Mouse (Mus musculus) ES-Bruce4 (cell line): ENCODE results near the gene Rapgef1. TPM values are rescaled to one million over a fixed set of nuclear protein-coding genes. Genes with fewer than 3 reads are reported as not detected.
A peak's percentile ranks its signal among the peaks of the same experiment; 100 is the strongest.

Source experiments
- H3K27ac ChIP-seq: 2 replicates; pipeline ENCODE4 v1.5.1; 2012; ENCODE audit warnings: low read length, inconsistent platforms; ENCODE audit not compliant: insufficient read depth
- H3K27me3 ChIP-seq: 2 replicates; pipeline ENCODE4 v1.6.1; 2012; ENCODE audit warnings: mild to moderate bottlenecking, low read length, inconsistent platforms; ENCODE audit not compliant: control insufficient read depth, poor library complexity, insufficient read depth, severe bottlenecking
- H3K36me3 ChIP-seq: 2 replicates; pipeline ENCODE4 v1.6.1; 2012; ENCODE audit warnings: inconsistent platforms, mild to moderate bottlenecking, low read length, moderate library complexity; ENCODE audit not compliant: control insufficient read depth, poor library complexity, insufficient read depth, severe bottlenecking
- H3K4me1 ChIP-seq: one replicate; pipeline ENCODE4 v1.8.1; 2011; ENCODE audit warnings: low read length; ENCODE audit not compliant: control insufficient read depth, insufficient read depth
- H3K4me3 ChIP-seq: 2 replicates; pipeline ENCODE4 v1.5.1; 2011; ENCODE audit warnings: low read depth, mild to moderate bottlenecking, low read length
- H3K9ac ChIP-seq: 2 replicates; pipeline ENCODE4 v1.6.1; 2012; ENCODE audit warnings: low read depth, mild to moderate bottlenecking, inconsistent platforms; ENCODE audit not compliant: poor library complexity, severe bottlenecking
- H3K9me3 ChIP-seq: replicated peaks from 2 replicates; pipeline ENCODE4 v1.6.1; 2012; ENCODE audit warnings: mild to moderate bottlenecking, low read length, inconsistent platforms; ENCODE audit not compliant: control insufficient read depth, poor library complexity, insufficient read depth, severe bottlenecking
- CTCF ChIP-seq: IDR thresholded peaks from one replicate; pipeline ENCODE4 v1.8.1; 2011; ENCODE audit warnings: low read depth, low read length
- EP300 ChIP-seq: IDR thresholded peaks from 2 replicates; pipeline ENCODE4 v1.6.1; 2011; ENCODE audit warnings: low read depth, low read length; ENCODE audit not compliant: insufficient read depth
- POLR2A ChIP-seq: IDR thresholded peaks from one replicate; pipeline ENCODE4 v1.8.1; 2011; ENCODE audit warnings: low read length; ENCODE audit not compliant: insufficient read depth
- polyA plus RNA-seq: library from polyadenylated mRNA; stranded (reverse); fragments of >200 nt; gene quantifications from 2 replicates; pipeline ENCODE4 v1.2.4, GENCODE M21; 2011; ENCODE audit warnings: low read depth; ENCODE audit not compliant: missing spikeins, insufficient read depth, insufficient read length

Rapgef1 gene
- polyA plus RNA-seq, 1 experiment: 37.0 TPM

DNA sequence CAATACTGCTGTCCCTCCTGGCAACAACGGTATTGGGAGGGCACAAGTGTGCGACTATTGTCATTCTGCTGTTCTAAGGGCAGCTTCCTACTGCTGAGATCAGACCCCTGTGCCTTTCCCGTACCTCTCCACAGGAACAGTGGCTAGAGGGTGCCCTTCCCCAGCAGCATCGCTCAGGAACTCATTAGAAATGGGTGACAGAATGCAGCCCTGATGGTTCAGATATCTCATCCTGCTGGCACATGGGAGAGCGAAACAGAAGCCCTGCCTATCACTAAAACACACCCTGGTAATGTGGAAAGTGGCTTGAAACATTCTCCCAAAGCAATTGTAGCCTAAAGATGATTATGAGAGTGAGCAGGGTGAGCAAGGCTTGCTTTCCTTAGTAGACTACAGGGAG lies 15.0 kb downstream of the Rapgef1 start:
- Histone ChIP-seq H3K27me3 (no peaks in the 10 kb centered on the region), H3K4me3 (no peak overlapping the region), H3K36me3 (no peaks in the 10 kb centered on the region), H3K4me1 (peaks cover 31% of the 10 kb centered on the region), H3K27ac (no peak overlapping the region), H3K9me3 (no peaks in the 10 kb centered on the region), H3K9ac (no peak overlapping the region)
- TF ChIP-seq CTCF (no peak), POLR2A (no peak), EP300 (no peak)

DNA sequence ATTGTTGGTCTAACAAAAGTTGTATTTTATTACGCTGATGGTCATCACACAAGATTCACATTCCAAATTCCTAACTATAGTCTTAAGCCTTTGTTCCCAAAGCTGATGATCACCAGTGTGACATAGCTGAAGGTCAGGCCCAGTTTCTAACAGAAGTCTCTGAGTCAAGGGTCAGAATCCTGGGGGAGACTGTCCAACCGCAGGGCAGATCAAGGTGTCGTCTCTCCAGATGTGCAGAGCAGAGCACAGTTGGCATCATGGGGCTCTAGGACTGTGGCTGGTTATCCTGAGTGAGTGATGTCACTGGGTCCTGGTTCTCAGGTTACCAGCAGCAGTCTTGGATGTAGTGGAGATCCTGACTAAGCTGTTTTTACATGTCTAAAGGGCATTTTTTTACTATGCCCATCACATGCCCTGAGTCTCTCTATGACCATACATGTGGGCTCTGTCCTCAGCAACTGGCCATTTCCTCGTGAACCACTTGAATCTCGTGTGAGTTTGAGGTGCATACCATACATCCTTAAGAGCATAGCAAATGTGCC lies 16.5 kb downstream of the Rapgef1 start:
- no peaks in the 10 kb centered on the region for H3K9me3 ChIP-seq
- TF ChIP-seq POLR2A (no peak), EP300 (no peak), CTCF (no peak)
- H3K27me3 ChIP-seq: no peaks in the 10 kb centered on the region
- H3K27ac ChIP-seq: no peak overlapping the region
- H3K36me3 ChIP-seq: no peaks in the 10 kb centered on the region
- H3K4me1 ChIP-seq: peaks cover 31% of the 10 kb centered on the region
- H3K4me3 ChIP-seq: no peak overlapping the region
- no peak overlapping the region for H3K9ac ChIP-seq

DNA sequence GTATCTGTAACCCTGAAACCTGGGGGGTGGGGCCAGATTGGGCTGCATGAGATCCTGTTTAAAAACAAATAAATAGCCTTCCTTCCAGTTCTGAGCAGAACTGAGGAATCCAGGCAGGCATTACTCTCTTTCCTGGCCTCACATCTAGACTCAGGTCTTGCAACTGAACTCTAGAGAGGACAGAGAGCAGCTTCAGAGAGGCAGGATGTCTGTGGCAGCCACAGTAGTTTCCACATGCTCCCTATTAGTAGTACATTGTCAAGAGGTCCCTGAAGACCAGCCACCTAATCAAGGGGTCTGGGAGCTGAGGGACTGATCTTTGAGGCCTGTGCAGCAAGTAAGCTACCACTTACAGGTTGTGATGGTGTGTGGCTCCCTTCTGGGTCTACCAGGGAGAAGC lies 18.0 kb downstream of the Rapgef1 start:
- H3K27ac ChIP-seq: no peak overlapping the region
- no peak overlapping the region for H3K9ac ChIP-seq
- H3K36me3 ChIP-seq: no peaks in the 10 kb centered on the region
- H3K4me3 ChIP-seq: no peak overlapping the region
- H3K27me3 ChIP-seq: no peaks in the 10 kb centered on the region
- H3K9me3 ChIP-seq: no peaks in the 10 kb centered on the region
- H3K4me1 ChIP-seq: peaks cover 32% of the 10 kb centered on the region
- TF ChIP-seq CTCF: no peak
- no peak for TF ChIP-seq POLR2A
- no peak for TF ChIP-seq EP300

DNA sequence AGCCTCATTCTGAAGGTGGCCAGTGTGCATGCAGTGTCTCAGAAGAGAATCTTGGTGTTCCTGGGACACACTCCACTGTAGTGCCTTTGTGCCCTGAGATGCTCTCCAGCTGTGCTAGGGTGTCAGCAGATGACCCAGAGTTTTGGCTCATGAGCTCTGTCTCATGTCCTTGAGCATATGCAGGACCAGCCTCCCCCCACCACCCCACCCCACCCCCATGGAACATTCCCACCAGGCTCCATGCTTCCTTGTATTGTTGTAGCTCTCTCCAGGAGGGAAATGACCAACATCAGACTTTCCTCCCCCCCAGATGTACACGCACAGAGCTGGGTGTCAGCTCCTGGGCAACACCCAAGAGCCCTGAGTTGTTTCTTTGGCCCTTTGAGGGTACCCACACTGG lies 19.9 kb downstream of the Rapgef1 start:
- no peak overlapping the region for H3K27ac ChIP-seq
- H3K4me1 ChIP-seq: peaks cover 23% of the 10 kb centered on the region
- no peaks in the 10 kb centered on the region for H3K9me3 ChIP-seq
- no peaks in the 10 kb centered on the region for H3K27me3 ChIP-seq
- TF ChIP-seq EP300 (no peak), CTCF (no peak), POLR2A (no peak)
- H3K36me3 ChIP-seq: no peaks in the 10 kb centered on the region
- H3K9ac ChIP-seq: no peak overlapping the region
- H3K4me3 ChIP-seq: no peak overlapping the region

DNA sequence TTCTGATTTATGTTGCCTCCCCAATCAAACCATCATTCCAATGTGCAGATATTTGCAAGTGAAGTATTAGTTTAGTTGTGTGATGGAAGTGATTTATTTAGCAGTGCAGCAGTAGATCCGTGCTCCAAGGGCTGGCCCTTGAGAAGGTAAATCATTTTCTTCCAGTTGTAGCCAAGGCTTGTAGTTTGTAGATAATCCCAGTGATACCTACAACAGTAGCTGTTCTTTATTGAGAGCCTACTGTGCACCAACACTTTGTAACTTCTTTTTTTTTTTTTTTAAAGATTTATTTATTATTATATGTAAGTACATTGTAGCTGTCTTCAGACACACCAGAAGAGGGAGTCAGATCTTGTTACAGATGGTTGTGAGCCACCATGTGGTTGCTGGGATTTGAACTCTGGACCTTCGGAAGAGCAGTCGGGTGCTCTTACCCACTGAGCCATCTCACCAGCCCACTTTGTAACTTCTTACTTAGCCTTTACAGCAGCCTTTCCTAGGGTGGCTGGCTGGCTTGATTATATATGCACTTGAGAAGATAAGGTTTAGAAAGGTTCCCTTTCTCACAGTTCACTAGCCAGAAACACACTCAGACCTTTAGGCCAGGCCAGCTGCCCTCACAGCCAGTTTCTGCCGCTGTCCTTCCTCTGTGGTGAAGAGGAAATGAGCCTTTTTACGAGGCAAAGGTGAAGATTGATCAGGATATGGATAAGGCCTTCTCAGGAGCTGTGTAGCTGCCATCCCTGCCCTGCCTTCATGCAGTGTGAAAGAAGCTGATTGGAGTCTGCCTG lies 20.6 kb downstream of the Rapgef1 start:
- H3K4me3 ChIP-seq: no peak overlapping the region
- H3K4me1 ChIP-seq: peaks cover 24% of the 10 kb centered on the region
- no peaks in the 10 kb centered on the region for H3K9me3 ChIP-seq
- H3K36me3 ChIP-seq: no peaks in the 10 kb centered on the region
- H3K27ac ChIP-seq: no peak overlapping the region
- no peaks in the 10 kb centered on the region for H3K27me3 ChIP-seq
- H3K9ac ChIP-seq: no peak overlapping the region
- no peak for TF ChIP-seq POLR2A
- no peak for TF ChIP-seq CTCF
- TF ChIP-seq EP300: no peak

DNA sequence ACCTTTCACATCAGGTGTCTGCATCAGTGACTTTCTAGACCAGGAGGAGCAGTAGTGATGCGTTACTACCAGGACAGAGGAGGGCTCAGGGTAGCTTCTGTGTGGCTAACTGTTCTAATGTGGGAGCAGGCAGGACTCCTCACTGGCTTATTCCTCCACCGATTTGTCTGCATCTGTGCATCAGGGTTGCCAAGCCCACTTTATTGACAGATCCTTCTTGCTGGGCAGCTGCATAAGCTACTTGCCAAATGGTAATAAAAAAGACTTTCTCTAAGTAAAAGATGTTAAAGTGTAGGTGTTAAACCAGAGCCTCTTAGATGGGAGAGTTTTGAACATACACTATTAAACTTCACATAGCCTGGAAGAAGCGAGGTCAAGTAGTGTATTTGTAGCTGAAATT lies 22.2 kb downstream of the Rapgef1 start:
- peak overlapping the region; percentile 22; the same call in 1 of the 2 replicates for H3K27ac ChIP-seq
- H3K4me1 ChIP-seq: peaks cover 24% of the 10 kb centered on the region
- H3K36me3 ChIP-seq: no peaks in the 10 kb centered on the region
- TF ChIP-seq CTCF (no peak), EP300 (no peak), POLR2A (no peak)
- H3K27me3 ChIP-seq: no peaks in the 10 kb centered on the region
- no peak overlapping the region for H3K9ac ChIP-seq
- no peak overlapping the region for H3K4me3 ChIP-seq
- H3K9me3 ChIP-seq: no peaks in the 10 kb centered on the region
